Mouse (Mus musculus) midbrain, embryonic 12.5 days (tissue): Measurements from ENCODE around the gene Srgap3. TPM values are rescaled to one million over a fixed set of nuclear protein-coding genes. Genes with fewer than 3 reads are reported as not detected.
"Not testable (repeated sequence)": the region's sequence is repeated elsewhere in the genome, so short reads cannot be mapped to it uniquely, and the experiment has no call there.

Experiments used
- ATAC-seq: fragments of 200-750 bp; cut with Nextera tagmentation; 2 replicates; pipeline ENCODE4 v1.8.0; 2017; ENCODE audit warnings: low read depth, moderate TSS enrichment, moderate library complexity; ENCODE audit not compliant: low FRiP score
- H3K27ac ChIP-seq: fragments of 300-500 bp; sonication (generic); replicated peaks from 2 replicates; pipeline ENCODE4 v1.5.1; 2016; ENCODE audit warnings: mild to moderate bottlenecking
- H3K27me3 ChIP-seq: fragments of 300-500 bp; sonication (generic); 2 replicates; pipeline ENCODE4 v1.6.1; 2016; ENCODE audit warnings: mild to moderate bottlenecking
- H3K36me3 ChIP-seq: fragments of 300-500 bp; sonication (generic); 2 replicates; pipeline ENCODE4 v1.6.1; 2016
- H3K4me1 ChIP-seq: fragments of 300-500 bp; sonication (generic); 2 replicates; pipeline ENCODE4 v1.6.1; 2016
- H3K4me2 ChIP-seq: fragments of 300-500 bp; sonication (generic); replicated peaks from 2 replicates; pipeline ENCODE4 v1.6.1; 2016; ENCODE audit warnings: mild to moderate bottlenecking, moderate library complexity
- H3K4me3 ChIP-seq: fragments of 300-500 bp; sonication (generic); 2 replicates; pipeline ENCODE4 v1.5.1; 2016; ENCODE audit warnings: mild to moderate bottlenecking
- H3K9ac ChIP-seq: fragments of 300-500 bp; sonication (generic); replicated peaks from 2 replicates; pipeline ENCODE4 v1.6.1; 2016; ENCODE audit warnings: mild to moderate bottlenecking, moderate library complexity
- H3K9me3 ChIP-seq: fragments of 300-500 bp; sonication (generic); 2 replicates; pipeline ENCODE4 v1.6.1; 2016; ENCODE audit warnings: mild to moderate bottlenecking
- WGBS: fragments of 180-500 bp; shearing (Covaris S2); methylation state at CpG from one replicate; pipeline ENCODE4 v1.1.7; 2016; 5-methylcytosine and 5-hydroxymethylcytosine counted together
- polyA plus RNA-seq: library from polyadenylated mRNA; unstranded; fragments of >200 nt; fragmentation: Nextera tagmentation; extraction: Ambion mirVana; gene quantifications from 2 replicates; pipeline ENCODE4 v1.2.1, GENCODE M21; 2016

Srgap3 gene
- polyA plus RNA-seq, 1 experiment from 2014 or later, result 60.5 TPM

GRCm38 (mm10) chr6:112720409-112721080 is 226.5 kb downstream of the Srgap3 start:
- Histone ChIP-seq H3K4me3 (no peak overlapping the region), H3K36me3 (peaks cover 66% of the 10 kb centered on the region), H3K9ac (no peak overlapping the region), H3K27ac (peak overlapping the region; percentile 47; the same call in 1 of the 2 replicates), H3K27me3 (no peaks in the 10 kb centered on the region), H3K4me1 (no peaks in the 10 kb centered on the region), H3K9me3 (no peaks in the 10 kb centered on the region), H3K4me2 (no peak overlapping the region)
- ATAC-seq, result no peak
- WGBS, result 91% methylated on average over 5 of the region's 5 CpGs

DNA sequence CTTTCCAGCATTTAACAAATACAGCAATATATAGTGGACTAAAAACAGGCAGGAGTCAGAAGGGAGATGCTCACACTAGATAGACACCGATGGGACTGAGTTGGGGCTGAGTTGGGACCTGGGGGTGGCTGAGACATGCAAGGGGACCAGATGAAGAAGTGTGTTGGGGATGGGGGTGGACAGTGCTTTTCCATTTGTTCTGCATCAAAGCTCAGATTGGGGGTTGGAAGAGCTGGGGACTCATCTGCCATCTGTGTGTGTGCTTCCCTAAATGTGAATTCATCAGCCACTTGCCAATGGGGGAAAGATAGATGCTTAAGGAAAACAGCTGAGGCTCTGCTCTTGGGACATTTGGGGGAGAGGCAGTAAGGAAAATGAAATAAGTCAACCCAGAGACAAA is 227.1 kb downstream of the Srgap3 start:
- Histone ChIP-seq H3K4me2 (no peak overlapping the region), H3K36me3 (peaks cover 60% of the 10 kb centered on the region), H3K9me3 (no peaks in the 10 kb centered on the region), H3K4me3 (no peak overlapping the region), H3K9ac (no peak overlapping the region), H3K4me1 (no peaks in the 10 kb centered on the region), H3K27ac (peak overlapping the region; percentile 47; the same call in 1 of the 2 replicates), H3K27me3 (no peaks in the 10 kb centered on the region)
- no peak for ATAC-seq
- WGBS, result 94% methylated on average over 1 of the region's 1 CpGs

GRCm38 (mm10) chr6:112717168-112717567 is 229.9 kb downstream of the Srgap3 start:
- ATAC-seq, result no peak
- no peaks in the 10 kb centered on the region for H3K4me1 ChIP-seq
- 72% methylated on average over 5 of the region's 5 CpGs for whole genome bisulfite sequencing
- no peak overlapping the region for H3K27ac ChIP-seq
- H3K9me3 ChIP-seq, result no peaks in the 10 kb centered on the region
- H3K36me3 ChIP-seq, result peaks cover 35% of the 10 kb centered on the region
- H3K4me2 ChIP-seq, result no peak overlapping the region
- no peak overlapping the region for H3K9ac ChIP-seq
- H3K4me3 ChIP-seq, result no peak overlapping the region
- no peaks in the 10 kb centered on the region for H3K27me3 ChIP-seq

GRCm38 (mm10) chr6:112713951-112714350 is 233.1 kb downstream of the Srgap3 start:
- Histone ChIP-seq H3K27me3 (no peaks in the 10 kb centered on the region), H3K36me3 (peaks cover 5% of the 10 kb centered on the region)

DNA sequence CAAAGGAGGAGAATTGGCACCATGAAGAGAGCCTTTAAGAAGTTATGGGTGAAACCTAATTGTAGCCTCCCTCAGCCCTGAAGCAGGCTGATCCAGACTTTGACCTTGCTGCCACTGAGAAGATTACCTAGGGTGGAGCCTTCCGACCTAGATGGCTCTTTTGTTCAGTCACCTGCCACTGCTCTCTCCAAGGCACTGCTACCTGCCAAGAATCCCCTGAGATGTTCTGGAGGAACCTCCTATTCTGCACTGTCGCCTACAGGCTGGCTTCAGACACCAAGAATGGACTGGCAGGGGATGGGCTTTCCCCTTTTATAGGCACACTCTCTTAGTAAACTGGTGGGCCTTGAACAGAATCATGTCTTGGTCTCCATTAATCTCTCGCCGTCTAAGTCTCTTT is 244.8 kb downstream of the Srgap3 start:
- not testable (repeated sequence) for H3K27ac ChIP-seq, ATAC-seq, H3K4me1 ChIP-seq

More at GRCm38 (mm10) chr6:112713951-112714350, 233.1 kb downstream of the Srgap3 start:
- Histone ChIP-seq H3K4me1 (no peaks in the 10 kb centered on the region), H3K9ac (no peak overlapping the region), H3K9me3 (no peaks in the 10 kb centered on the region), H3K27ac (no peak overlapping the region), H3K4me3 (no peak overlapping the region), H3K4me2 (no peak overlapping the region)
- ATAC-seq, result no peak
- WGBS, result 85% methylated on average over 3 of the region's 3 CpGs

DNA sequence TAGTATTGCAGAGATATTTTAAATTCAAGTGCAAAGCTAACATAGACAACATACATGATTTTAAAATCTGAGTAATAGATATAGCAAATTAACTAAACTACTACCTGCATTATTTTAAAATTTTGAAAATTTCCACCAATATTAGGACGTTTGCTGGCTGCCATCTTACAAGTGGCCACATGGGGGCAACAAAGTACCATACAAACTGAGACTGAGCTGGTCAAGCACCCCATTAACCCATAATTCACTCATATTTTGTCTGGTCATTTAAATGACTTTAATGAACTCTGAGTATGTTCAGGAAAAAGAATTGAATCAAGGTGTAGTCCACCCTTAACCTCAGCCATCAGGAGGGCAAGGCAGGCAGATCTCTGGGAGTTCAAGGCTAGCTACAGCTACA is 246.7 kb downstream of the Srgap3 start:
- ATAC-seq, result no peak
- Histone ChIP-seq H3K4me1 (peaks cover 10% of the 10 kb centered on the region), H3K27me3 (peaks cover 13% of the 10 kb centered on the region), H3K9ac (no peak overlapping the region), H3K36me3 (no peaks in the 10 kb centered on the region), H3K9me3 (no peaks in the 10 kb centered on the region), H3K4me3 (no peak overlapping the region), H3K4me2 (no peak overlapping the region), H3K27ac (no peak overlapping the region)
- WGBS, result 0% methylated on average over 1 of the region's 1 CpGs

More for the DNA sequence above, 244.8 kb downstream of the Srgap3 start:
- H3K9me3 ChIP-seq, H3K36me3 ChIP-seq, H3K27me3 ChIP-seq, H3K9ac ChIP-seq, H3K4me3 ChIP-seq, H3K4me2 ChIP-seq: not testable (repeated sequence)
- WGBS, result 85% methylated on average over 4 of the region's 4 CpGs

- no peak overlapping the region for H3K4me2 ChIP-seq
- H3K4me3 ChIP-seq, result no peak overlapping the region
- H3K27me3 ChIP-seq, result peaks cover 13% of the 10 kb centered on the region
- H3K36me3 ChIP-seq, result no peaks in the 10 kb centered on the region
- no peaks in the 10 kb centered on the region for H3K9me3 ChIP-seq
- no peak overlapping the region for H3K27ac ChIP-seq
- 64% methylated on average over 1 of the region's 1 CpGs for WGBS
- peaks cover 14% of the 10 kb centered on the region for H3K4me1 ChIP-seq
- no peak for ATAC-seq
- no peak overlapping the region for H3K9ac ChIP-seq
Measured at GRCm38 (mm10) chr6:112699115-112699514, 248.0 kb downstream of the Srgap3 start.

- Histone ChIP-seq H3K27me3 (peaks cover 13% of the 10 kb centered on the region), H3K9me3 (no peaks in the 10 kb centered on the region), H3K4me1 (peaks cover 14% of the 10 kb centered on the region), H3K4me2 (peak within 1 kb of the TSS; percentile 87), H3K36me3 (no peaks in the 10 kb centered on the region), H3K9ac (peak within 1 kb of the TSS; percentile 58), H3K4me3 (peak within 1 kb of the TSS; percentile 74), H3K27ac (0 out of 2 replicates have a peak within 1 kb of the TSS, but pooled peaks have one; percentile 4)
- ATAC-seq, result peak; percentile 94
- under 1% methylated on average over 77 of the region's 77 CpGs for WGBS
Measured at GRCm38 (mm10) chr6:112696056-112696950, 250.8 kb downstream of the Srgap3 start, which contains the start of gene Rad18. Rad18 (minus strand) TSS chr6:112696686.

GRCm38 (mm10) chr6:112694492-112694891 is 252.6 kb downstream of the Srgap3 start:
- H3K4me2 ChIP-seq, result no peak overlapping the region
- peaks cover 13% of the 10 kb centered on the region for H3K27me3 ChIP-seq
- no peak overlapping the region for H3K27ac ChIP-seq
- no peak overlapping the region for H3K9ac ChIP-seq
- no peak for ATAC-seq
- peaks cover 14% of the 10 kb centered on the region for H3K4me1 ChIP-seq
- H3K36me3 ChIP-seq, result no peaks in the 10 kb centered on the region
- WGBS, result 94% methylated on average over 5 of the region's 5 CpGs
- H3K9me3 ChIP-seq, result no peaks in the 10 kb centered on the region
- no peak overlapping the region for H3K4me3 ChIP-seq

GRCm38 (mm10) chr6:112691523-112691922 is 255.5 kb downstream of the Srgap3 start:
- no peaks in the 10 kb centered on the region for H3K27me3 ChIP-seq
- H3K27ac ChIP-seq, result no peak overlapping the region
- H3K9ac ChIP-seq, result no peak overlapping the region
- no peaks in the 10 kb centered on the region for H3K9me3 ChIP-seq
- no peak for ATAC-seq
- no peak overlapping the region for H3K4me3 ChIP-seq
- H3K36me3 ChIP-seq, result no peaks in the 10 kb centered on the region
- 95% methylated on average over 1 of the region's 1 CpGs for WGBS
- H3K4me1 ChIP-seq, result peaks cover 11% of the 10 kb centered on the region
- no peak overlapping the region for H3K4me2 ChIP-seq

- no peak overlapping the region for H3K4me3 ChIP-seq
- no peak overlapping the region for H3K4me2 ChIP-seq
- no peaks in the 10 kb centered on the region for H3K36me3 ChIP-seq
- H3K9ac ChIP-seq, result no peak overlapping the region
- no peaks in the 10 kb centered on the region for H3K27me3 ChIP-seq
- WGBS, result 98% methylated on average over 3 of the region's 3 CpGs
- H3K27ac ChIP-seq, result no peak overlapping the region
- H3K9me3 ChIP-seq, result no peaks in the 10 kb centered on the region
- H3K4me1 ChIP-seq, result no peaks in the 10 kb centered on the region
- ATAC-seq, result no peak
Measured at GRCm38 (mm10) chr6:112688033-112688432, 259.0 kb downstream of the Srgap3 start.

DNA sequence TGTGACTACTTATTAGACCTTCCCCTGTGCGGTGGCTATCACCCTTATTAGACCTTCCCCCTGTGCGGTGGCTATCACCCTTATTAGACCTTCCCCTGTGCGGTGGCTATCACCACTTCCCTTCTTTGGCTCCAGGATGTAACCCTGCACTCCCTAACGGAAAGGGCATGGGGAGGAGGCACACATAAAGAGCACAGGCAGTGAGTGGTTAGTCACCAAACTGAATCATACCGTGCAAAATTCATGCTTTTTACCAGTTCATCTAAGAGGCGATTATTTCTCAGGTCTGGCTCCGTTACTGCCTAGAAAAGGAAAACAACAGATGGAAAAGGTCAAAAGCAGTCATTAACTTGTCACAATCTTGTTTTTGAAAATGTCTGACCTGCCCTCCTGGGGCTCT is 260.6 kb downstream of the Srgap3 start:
- Histone ChIP-seq H3K27ac (no peak overlapping the region), H3K4me3 (no peak overlapping the region), H3K27me3 (no peaks in the 10 kb centered on the region), H3K4me2 (no peak overlapping the region), H3K36me3 (0 out of 2 replicates have a peak, but pooled peaks cover 6% of the 10 kb centered on the region), H3K9ac (no peak overlapping the region), H3K4me1 (no peaks in the 10 kb centered on the region), H3K9me3 (no peaks in the 10 kb centered on the region)
- no peak for ATAC-seq
- WGBS, result 89% methylated on average over 7 of the region's 7 CpGs
